Comparison of ENCODE assay signal across 7 mouse cellular contexts in genomic region chr17:13424321-13424720, GRCm38 (mm10).
A peak's percentile ranks its signal among the peaks of the same experiment; 100 is the strongest.
DNase-seq lines count a peak whose midpoint lies in the region; ATAC-seq and TF ChIP-seq lines count a peak whose summit lies in the region.
"Not testable (repeated sequence)": the region's sequence is repeated elsewhere in the genome, so short reads cannot be mapped to it uniquely, and the experiment has no call there.

No protein-coding gene starts in this region.

- H3K36me3 ChIP-seq in embryonic facial prominence, embryonic 13.5 days; heart, embryonic 12.5 days; hindbrain, embryonic 15.5 days; limb, embryonic 12.5 days; liver, embryonic 12.5 days; lung, postnatal 0 days (ENCODE audit: insufficient read depth, low read length); neural tube, embryonic 13.5 days: not testable (repeated sequence)

- 88% methylated on average over 6 of the region's 6 CpGs for WGBS in embryonic facial prominence, embryonic 13.5 days
- 80% methylated on average over 6 of the region's 6 CpGs for WGBS in heart, embryonic 12.5 days
- 92% methylated on average over 6 of the region's 6 CpGs for WGBS in hindbrain, embryonic 15.5 days
- 88% methylated on average over 6 of the region's 6 CpGs for WGBS in limb, embryonic 12.5 days
- 74% methylated on average over 6 of the region's 6 CpGs for WGBS in liver, embryonic 12.5 days (ENCODE audit: insufficient replicate concordance)
- 82% methylated on average over 6 of the region's 6 CpGs for WGBS in lung, postnatal 0 days
- WGBS in neural tube, embryonic 13.5 days: 90% methylated on average over 6 of the region's 6 CpGs

- not testable (repeated sequence) for H3K9me3 ChIP-seq in embryonic facial prominence, embryonic 13.5 days; hindbrain, embryonic 15.5 days; lung, postnatal 0 days (ENCODE audit: low read length)
- H3K9me3 ChIP-seq in heart, embryonic 12.5 days (replicated peaks): peaks cover 23% of the 10 kb centered on the region
- H3K9me3 ChIP-seq in limb, embryonic 12.5 days: peaks cover 18% of the 10 kb centered on the region
- H3K9me3 ChIP-seq in liver, embryonic 12.5 days (replicated peaks): peaks cover 11% of the 10 kb centered on the region; the same call in 1 of the 2 replicates
- H3K9me3 ChIP-seq in neural tube, embryonic 13.5 days: peaks cover 18% of the 10 kb centered on the region

- peak; percentile 28 for ATAC-seq in embryonic facial prominence, embryonic 13.5 days (ENCODE audit: insufficient number of reproducible peaks, insufficient read depth, low FRiP score, low TSS enrichment, low read depth)
- peak; percentile 4; the same call in 1 of the 2 replicates for ATAC-seq in heart, embryonic 12.5 days (ENCODE audit: insufficient number of reproducible peaks, low FRiP score)
- ATAC-seq in hindbrain, embryonic 15.5 days (ENCODE audit: low FRiP score, low read depth): 0 out of 2 replicates have a peak, but pooled peaks have one; percentile 24
- peak; percentile 22; the same call in 1 of the 2 replicates for ATAC-seq in limb, embryonic 12.5 days (ENCODE audit: insufficient number of reproducible peaks, insufficient read depth, low FRiP score, low TSS enrichment, low read depth)
- 0 out of 2 replicates have a peak, but pooled peaks have one; percentile 11 for ATAC-seq in liver, embryonic 12.5 days
- 0 out of 2 replicates have a peak, but pooled peaks have one; percentile 12 for ATAC-seq in lung, postnatal 0 days
- ATAC-seq in neural tube, embryonic 13.5 days (ENCODE audit: low read depth): 0 out of 2 replicates have a peak, but pooled peaks have one; percentile 15

- DNase-seq in lung, postnatal 0 days (ENCODE audit: low spot score): not testable (repeated sequence)

- TF ChIP-seq CTCF in lung, postnatal 0 days (IDR thresholded peaks at IDR 0.05): not testable (repeated sequence)

- H3K27ac ChIP-seq in embryonic facial prominence, embryonic 13.5 days; heart, embryonic 12.5 days (ENCODE audit: poor library complexity, severe bottlenecking); hindbrain, embryonic 15.5 days (replicated peaks); limb, embryonic 12.5 days; liver, embryonic 12.5 days; lung, postnatal 0 days (ENCODE audit: low read length); neural tube, embryonic 13.5 days (replicated peaks): not testable (repeated sequence)

- not testable (repeated sequence) for H3K27me3 ChIP-seq in embryonic facial prominence, embryonic 13.5 days; heart, embryonic 12.5 days (replicated peaks); hindbrain, embryonic 15.5 days; limb, embryonic 12.5 days; liver, embryonic 12.5 days (replicated peaks); lung, postnatal 0 days (replicated peaks; ENCODE audit: insufficient read depth, low read length); neural tube, embryonic 13.5 days

- TF ChIP-seq EP300 in lung, postnatal 0 days (IDR thresholded peaks at IDR 0.05): not testable (repeated sequence)

- not testable (repeated sequence) for H3K4me2 ChIP-seq in embryonic facial prominence, embryonic 13.5 days; heart, embryonic 12.5 days; hindbrain, embryonic 15.5 days; limb, embryonic 12.5 days; liver, embryonic 12.5 days; lung, postnatal 0 days (replicated peaks; ENCODE audit: low read depth, low read length); neural tube, embryonic 13.5 days

- H3K4me3 ChIP-seq in embryonic facial prominence, embryonic 13.5 days; heart, embryonic 12.5 days; hindbrain, embryonic 15.5 days; limb, embryonic 12.5 days (replicated peaks); liver, embryonic 12.5 days; lung, postnatal 0 days (ENCODE audit: low read depth, low read length); neural tube, embryonic 13.5 days: not testable (repeated sequence)

- not testable (repeated sequence) for H3K9ac ChIP-seq in embryonic facial prominence, embryonic 13.5 days; heart, embryonic 12.5 days; hindbrain, embryonic 15.5 days; limb, embryonic 12.5 days (replicated peaks); liver, embryonic 12.5 days; lung, postnatal 0 days (replicated peaks; ENCODE audit: low read depth); neural tube, embryonic 13.5 days

- not testable (repeated sequence) for H3K4me1 ChIP-seq in embryonic facial prominence, embryonic 13.5 days; heart, embryonic 12.5 days (replicated peaks); hindbrain, embryonic 15.5 days (replicated peaks); limb, embryonic 12.5 days (replicated peaks); liver, embryonic 12.5 days; lung, postnatal 0 days (ENCODE audit: insufficient read depth, low read depth, low read length); neural tube, embryonic 13.5 days (replicated peaks)
